Mouse (Mus musculus): ENCODE data around the gene Agtr2.
"Not testable (repeated sequence)": the region's sequence is repeated elsewhere in the genome, so short reads cannot be mapped to it uniquely, and the experiment has no call there.

Agtr2 gene

GRCm38 (mm10) chrX:21484414-21484813 is at the start of gene Agtr2:
TSS of gene Agtr2 (plus strand) at chrX:21484544.
- no peak for DNase-seq

- no peak for DNase-seq
These were observed 31.8 kb upstream of the Agtr2 start for GRCm38 (mm10) chrX:21452519-21452918.

- DNase-seq, result no peak
These were observed 3.8 kb downstream of the Agtr2 start for GRCm38 (mm10) chrX:21488111-21488510.

- DNase-seq, result no peak
These were observed 15.9 kb downstream of the Agtr2 start for GRCm38 (mm10) chrX:21500242-21500641.

GRCm38 (mm10) chrX:21507333-21507732 is 23.0 kb downstream of the Agtr2 start:
- not testable (repeated sequence) for DNase-seq

GRCm38 (mm10) chrX:21522590-21522989 is 38.2 kb downstream of the Agtr2 start:
- DNase-seq, result no peak

Measured in heart, adult 11 months (tissue).